Mouse (Mus musculus) forebrain, embryonic 12.5 days (tissue): Measurements from ENCODE around the gene Atp5d. TPM values are rescaled to one million over a fixed set of nuclear protein-coding genes. Genes with fewer than 3 reads are reported as not detected.
A peak's percentile ranks its signal among the peaks of the same experiment; 100 is the strongest.

ENCODE experiments used
- ATAC-seq: fragments of 200-750 bp; cut with Nextera tagmentation; 2 replicates; pipeline ENCODE4 v1.8.0; 2017; ENCODE audit warnings: moderate TSS enrichment; ENCODE audit not compliant: low FRiP score
- H3K27ac ChIP-seq: fragments of 300-500 bp; sonication (generic); 2 replicates; pipeline ENCODE4 v1.5.1; 2016; ENCODE audit warnings: mild to moderate bottlenecking
- H3K27me3 ChIP-seq: fragments of 300-500 bp; sonication (generic); 2 replicates; pipeline ENCODE4 v1.6.1; 2016; ENCODE audit warnings: mild to moderate bottlenecking
- H3K36me3 ChIP-seq: fragments of 300-500 bp; sonication (generic); replicated peaks from 2 replicates; pipeline ENCODE4 v1.6.1; 2016; ENCODE audit warnings: mild to moderate bottlenecking
- H3K4me1 ChIP-seq: fragments of 300-500 bp; sonication (generic); 2 replicates; pipeline ENCODE4 v1.6.1; 2016
- H3K4me2 ChIP-seq: fragments of 300-500 bp; sonication (generic); 2 replicates; pipeline ENCODE4 v1.6.1; 2016; ENCODE audit warnings: mild to moderate bottlenecking, moderate library complexity
- H3K4me3 ChIP-seq: fragments of 300-500 bp; sonication (generic); replicated peaks from 2 replicates; pipeline ENCODE4 v1.5.1; 2016; ENCODE audit warnings: mild to moderate bottlenecking
- H3K9ac ChIP-seq: fragments of 300-500 bp; sonication (generic); 2 replicates; pipeline ENCODE4 v1.6.1; 2016; ENCODE audit warnings: mild to moderate bottlenecking
- H3K9me3 ChIP-seq: fragments of 300-500 bp; sonication (generic); 2 replicates; pipeline ENCODE4 v1.6.1; 2016
- WGBS: fragments of 180-500 bp; shearing (Covaris S2); methylation state at CpG from one replicate; pipeline ENCODE4 v1.1.7; 2016; 5-methylcytosine and 5-hydroxymethylcytosine counted together
- polyA plus RNA-seq: library from polyadenylated mRNA; unstranded; fragments of >200 nt; fragmentation: Nextera tagmentation; extraction: Ambion mirVana; gene quantifications from 2 replicates; pipeline ENCODE4 v1.2.1, GENCODE M21; 2016

Atp5d gene
- polyA plus RNA-seq, 1 experiment from 2014 or later: 428 TPM

DNA sequence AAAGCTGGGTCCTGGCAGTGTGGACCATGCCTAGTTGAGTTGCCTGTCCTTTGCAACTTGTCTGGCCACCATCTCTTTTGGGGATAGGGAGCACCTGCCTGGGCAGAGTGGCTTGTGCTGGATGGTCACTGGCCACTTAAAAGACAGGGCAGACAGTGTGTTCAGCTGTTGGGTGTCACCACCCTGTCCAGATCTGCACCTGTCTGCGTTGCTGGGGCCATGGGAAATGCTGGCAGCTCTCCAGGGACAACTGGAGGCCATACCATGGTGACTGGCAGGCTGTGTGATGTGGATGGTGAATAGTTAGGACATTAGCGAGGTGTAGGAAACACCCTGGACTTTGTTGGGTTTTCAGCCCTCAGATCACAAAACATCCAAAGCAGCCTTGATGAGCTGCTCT lies 18.3 kb upstream of the Atp5d start:
- Histone ChIP-seq H3K27ac (no peak overlapping the region), H3K9ac (no peak overlapping the region; the same call in 1 of the 2 replicates), H3K9me3 (no peaks in the 10 kb centered on the region), H3K4me1 (peaks cover 43% of the 10 kb centered on the region), H3K36me3 (peaks cover 56% of the 10 kb centered on the region), H3K4me2 (no peak overlapping the region), H3K27me3 (no peaks in the 10 kb centered on the region), H3K4me3 (no peak overlapping the region)
- WGBS: 88% methylated on average over 2 of the region's 2 CpGs
- ATAC-seq: no peak

DNA sequence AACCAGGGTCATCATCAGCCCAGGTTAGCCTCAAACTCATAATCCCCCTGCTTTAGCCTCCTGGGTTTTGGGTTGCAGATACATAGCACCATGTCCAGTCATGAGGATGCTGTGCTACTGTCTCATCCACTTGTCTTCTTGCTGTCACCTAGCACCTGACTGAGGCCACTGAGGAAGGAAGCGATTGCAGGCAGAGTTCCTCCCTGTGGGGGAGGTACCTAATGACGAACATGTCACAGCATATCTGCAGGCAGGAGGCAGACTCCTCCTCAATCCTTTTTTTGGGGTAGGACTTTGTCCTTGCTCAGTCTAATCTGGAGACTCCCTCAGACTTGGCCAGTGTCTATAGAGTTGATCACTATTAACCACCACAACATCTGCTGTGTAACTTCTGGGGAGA lies 16.8 kb upstream of the Atp5d start:
- H3K9ac ChIP-seq: no peak overlapping the region
- no peaks in the 10 kb centered on the region for H3K27me3 ChIP-seq
- H3K4me1 ChIP-seq: peaks cover 40% of the 10 kb centered on the region
- H3K4me2 ChIP-seq: no peak overlapping the region
- H3K27ac ChIP-seq: no peak overlapping the region
- H3K9me3 ChIP-seq: no peaks in the 10 kb centered on the region
- peaks cover 71% of the 10 kb centered on the region for H3K36me3 ChIP-seq
- 95% methylated on average over 2 of the region's 2 CpGs for WGBS
- no peak overlapping the region for H3K4me3 ChIP-seq
- no peak for ATAC-seq

DNA sequence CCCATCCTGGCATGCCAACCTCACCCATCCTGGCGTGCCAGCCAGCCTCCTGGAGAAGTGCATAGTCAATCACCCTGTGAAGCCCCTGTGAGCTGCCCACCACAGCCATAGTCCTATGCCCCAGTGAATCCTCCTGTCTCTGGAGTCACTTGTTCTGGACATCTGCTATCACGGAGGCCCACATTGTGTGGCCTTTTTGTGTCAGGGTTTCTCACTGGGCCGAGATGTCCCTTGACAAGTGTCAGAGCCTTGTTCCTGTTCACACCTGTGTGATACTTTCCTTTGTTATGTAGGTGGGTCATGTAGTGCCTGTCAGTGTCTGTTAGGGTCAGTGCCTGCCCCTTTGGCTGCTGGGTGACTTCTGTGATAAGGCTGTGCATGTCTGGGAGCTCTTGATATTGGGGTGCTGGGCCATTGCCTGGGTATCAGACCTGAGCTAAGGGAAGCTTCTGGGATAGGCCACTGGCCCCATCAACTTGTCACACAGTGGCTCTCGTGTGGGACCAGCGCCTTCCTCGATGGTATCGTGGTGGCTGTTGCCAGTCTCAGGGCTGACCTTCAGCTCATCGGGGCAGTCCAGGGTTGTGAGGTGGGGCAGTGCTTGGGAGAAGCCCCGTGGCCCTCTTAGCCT lies 14.4 kb upstream of the Atp5d start:
- no peak; the same call in 1 of the 2 replicates for ATAC-seq
- H3K27ac ChIP-seq: no peak overlapping the region
- no peaks in the 10 kb centered on the region for H3K27me3 ChIP-seq
- no peak overlapping the region for H3K4me3 ChIP-seq
- H3K36me3 ChIP-seq: peaks cover 84% of the 10 kb centered on the region
- no peaks in the 10 kb centered on the region for H3K9me3 ChIP-seq
- no peak overlapping the region; the same call in 1 of the 2 replicates for H3K9ac ChIP-seq
- H3K4me2 ChIP-seq: no peak overlapping the region
- H3K4me1 ChIP-seq: peaks cover 16% of the 10 kb centered on the region
- WGBS: 96% methylated on average over 9 of the region's 9 CpGs

DNA sequence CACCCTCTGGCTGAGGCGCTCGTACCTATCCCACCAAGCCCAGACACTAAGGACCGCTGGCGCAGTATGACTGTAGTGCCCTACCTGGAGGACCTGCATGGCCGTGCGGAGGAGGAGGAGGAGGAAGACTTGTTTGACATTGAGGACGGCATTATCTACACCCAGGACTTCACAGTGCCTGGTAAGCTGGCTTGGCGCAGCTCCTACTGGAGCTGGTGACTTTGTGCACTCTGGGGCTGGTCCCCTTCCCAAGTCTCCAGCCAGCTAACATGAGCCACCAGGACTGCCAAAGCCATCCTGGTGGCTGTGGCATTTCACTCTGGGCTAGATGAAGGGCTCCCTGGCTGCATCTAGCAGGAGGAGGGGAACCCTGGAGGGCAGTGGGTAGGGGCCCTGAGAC lies 10.5 kb upstream of the Atp5d start:
- Histone ChIP-seq H3K4me3 (no peak overlapping the region), H3K9ac (no peak overlapping the region), H3K4me2 (no peak overlapping the region), H3K27me3 (peaks cover 30% of the 10 kb centered on the region), H3K4me1 (peaks cover 18% of the 10 kb centered on the region), H3K9me3 (no peaks in the 10 kb centered on the region), H3K27ac (no peak overlapping the region), H3K36me3 (peaks cover 97% of the 10 kb centered on the region)
- WGBS: 94% methylated on average over 8 of the region's 8 CpGs
- no peak for ATAC-seq

DNA sequence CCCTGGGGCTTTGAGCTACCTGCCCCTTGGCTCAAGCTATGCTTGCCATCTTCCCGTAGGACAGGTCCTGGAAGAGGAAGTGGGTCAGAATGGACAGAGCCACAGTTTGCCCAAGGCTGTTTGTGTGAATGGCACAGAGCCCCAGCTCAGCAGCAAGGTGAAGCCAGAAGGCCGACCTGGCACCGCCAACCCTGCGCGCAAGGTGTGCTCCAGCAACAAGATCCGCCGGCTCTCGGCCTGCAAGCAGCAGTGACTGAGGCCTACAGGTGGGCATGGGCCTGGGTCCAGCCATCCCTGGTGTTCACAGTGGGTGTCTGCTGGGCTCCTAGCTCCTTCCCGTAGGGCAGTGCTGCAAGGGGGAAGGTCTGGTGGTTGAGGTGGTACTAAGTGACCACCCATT lies 8.6 kb upstream of the Atp5d start:
- WGBS: 93% methylated on average over 9 of the region's 9 CpGs
- H3K4me3 ChIP-seq: no peak overlapping the region
- H3K36me3 ChIP-seq: peaks cover 97% of the 10 kb centered on the region

DNA sequence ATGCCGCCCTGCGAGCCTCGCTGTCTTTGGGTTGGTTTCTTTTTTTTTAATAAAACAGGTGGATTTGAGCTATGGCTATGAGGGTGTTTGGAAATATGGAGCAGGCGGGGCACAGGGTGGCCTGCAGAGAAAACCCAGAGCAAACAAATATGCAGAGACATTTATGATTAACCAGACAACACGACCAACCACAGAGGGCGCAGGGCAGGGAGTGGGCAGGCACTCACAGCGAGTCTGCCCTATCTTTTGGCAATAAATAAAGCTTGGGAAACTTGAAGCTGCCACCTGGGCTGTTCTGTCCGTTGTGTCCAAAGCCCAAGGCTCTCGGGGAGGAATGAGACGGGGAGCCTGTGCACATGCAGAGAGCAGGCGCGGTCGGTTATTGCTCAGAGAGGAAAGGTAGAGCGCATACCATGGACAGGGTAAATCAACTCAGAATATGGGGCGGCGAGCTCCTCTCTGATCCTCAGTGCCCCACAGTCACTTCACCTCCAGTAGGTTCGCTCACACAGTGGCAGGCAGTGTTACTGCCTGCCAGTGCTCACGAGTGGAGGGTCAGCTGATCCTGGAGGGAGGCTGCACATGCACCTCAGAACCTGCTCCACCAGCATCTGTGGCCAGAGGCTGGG lies 7.9 kb upstream of the Atp5d start:
- Histone ChIP-seq H3K4me1 (peaks cover 17% of the 10 kb centered on the region), H3K9ac (no peak overlapping the region), H3K27me3 (peaks cover 46% of the 10 kb centered on the region), H3K4me2 (no peak overlapping the region), H3K9me3 (no peaks in the 10 kb centered on the region), H3K27ac (no peak overlapping the region), H3K4me3 (no peak overlapping the region; the same call in 1 of the 2 replicates), H3K36me3 (peaks cover 95% of the 10 kb centered on the region)
- ATAC-seq: no peak; the same call in 1 of the 2 replicates
- 86% methylated on average over 18 of the region's 18 CpGs for WGBS

More for the DNA sequence above, 8.6 kb upstream of the Atp5d start:
- Histone ChIP-seq H3K27ac (no peak overlapping the region), H3K9me3 (no peaks in the 10 kb centered on the region), H3K27me3 (peaks cover 40% of the 10 kb centered on the region), H3K4me1 (peaks cover 17% of the 10 kb centered on the region), H3K4me2 (no peak overlapping the region), H3K9ac (no peak overlapping the region)
- ATAC-seq: no peak

DNA sequence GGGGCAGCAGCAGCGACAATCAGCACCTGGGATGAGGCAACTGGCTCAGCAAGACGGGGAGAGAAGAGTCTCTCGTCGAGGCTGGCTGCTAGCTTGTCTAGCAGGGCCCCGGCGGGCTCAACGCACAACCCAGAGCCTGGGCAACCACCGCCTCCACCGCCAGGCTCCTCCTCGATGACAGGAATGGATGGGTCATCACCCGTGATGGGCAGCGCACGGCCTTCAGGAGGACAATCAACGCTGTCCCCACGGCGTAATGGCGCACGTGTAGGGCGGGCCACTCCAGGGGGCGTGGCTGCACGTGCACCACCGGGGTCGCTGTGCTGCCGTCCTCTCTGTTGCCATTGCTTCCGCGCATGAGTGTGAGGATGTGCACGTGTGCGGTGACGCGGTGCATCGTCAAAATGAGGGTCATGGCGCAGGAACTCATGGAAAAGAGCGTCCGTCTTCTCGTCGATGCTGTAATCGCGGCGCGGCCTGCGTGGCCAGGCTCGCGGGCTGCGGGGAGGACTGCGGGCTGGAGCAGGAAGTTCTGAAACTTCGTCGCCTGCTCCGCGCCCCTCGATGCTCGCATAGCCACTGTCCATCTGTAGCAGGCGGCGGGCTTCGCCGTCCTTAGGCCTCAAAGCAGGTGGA lies 7.0 kb upstream of the Atp5d start:
- H3K27me3 ChIP-seq: peaks cover 56% of the 10 kb centered on the region
- H3K4me2 ChIP-seq: peak overlapping the region; percentile 40
- H3K27ac ChIP-seq: 0 out of 2 replicates have a peak overlapping the region, but pooled peaks have one; percentile 13
- peaks cover 21% of the 10 kb centered on the region for H3K4me1 ChIP-seq
- WGBS: 15% methylated on average over 55 of the region's 55 CpGs
- peaks cover 95% of the 10 kb centered on the region for H3K36me3 ChIP-seq
- no peaks in the 10 kb centered on the region for H3K9me3 ChIP-seq
- no peak overlapping the region for H3K9ac ChIP-seq
- peak; percentile 48 for ATAC-seq
- H3K4me3 ChIP-seq: peak overlapping the region; percentile 9; the same call in 1 of the 2 replicates

DNA sequence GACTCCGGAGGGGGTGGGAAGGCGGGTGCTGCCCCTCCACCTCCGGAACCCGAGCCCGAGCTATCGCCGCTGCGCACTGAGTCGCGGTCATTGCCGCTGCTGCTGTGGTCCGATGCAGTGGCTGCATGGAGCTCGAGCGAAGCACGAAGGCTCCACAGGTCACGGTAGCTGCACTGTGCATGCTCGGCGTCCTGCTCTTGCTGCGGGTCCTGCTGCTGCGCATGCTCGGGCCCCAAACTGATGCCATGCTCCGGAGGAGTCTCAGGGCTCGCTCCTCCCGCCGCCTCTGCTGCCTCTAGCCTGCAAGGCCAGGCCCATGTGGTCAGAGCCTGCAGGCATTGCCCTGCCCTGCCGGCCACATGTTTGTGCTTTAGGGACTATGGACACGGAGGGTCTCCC lies 6.5 kb upstream of the Atp5d start:
- Histone ChIP-seq H3K4me2 (peak overlapping the region; percentile 40), H3K27me3 (peaks cover 61% of the 10 kb centered on the region), H3K36me3 (peaks cover 91% of the 10 kb centered on the region), H3K4me1 (peaks cover 26% of the 10 kb centered on the region), H3K9ac (no peak overlapping the region), H3K9me3 (no peaks in the 10 kb centered on the region), H3K4me3 (peak overlapping the region; percentile 9; the same call in 1 of the 2 replicates), H3K27ac (no peak overlapping the region)
- ATAC-seq: no peak
- WGBS: 34% methylated on average over 27 of the region's 27 CpGs

DNA sequence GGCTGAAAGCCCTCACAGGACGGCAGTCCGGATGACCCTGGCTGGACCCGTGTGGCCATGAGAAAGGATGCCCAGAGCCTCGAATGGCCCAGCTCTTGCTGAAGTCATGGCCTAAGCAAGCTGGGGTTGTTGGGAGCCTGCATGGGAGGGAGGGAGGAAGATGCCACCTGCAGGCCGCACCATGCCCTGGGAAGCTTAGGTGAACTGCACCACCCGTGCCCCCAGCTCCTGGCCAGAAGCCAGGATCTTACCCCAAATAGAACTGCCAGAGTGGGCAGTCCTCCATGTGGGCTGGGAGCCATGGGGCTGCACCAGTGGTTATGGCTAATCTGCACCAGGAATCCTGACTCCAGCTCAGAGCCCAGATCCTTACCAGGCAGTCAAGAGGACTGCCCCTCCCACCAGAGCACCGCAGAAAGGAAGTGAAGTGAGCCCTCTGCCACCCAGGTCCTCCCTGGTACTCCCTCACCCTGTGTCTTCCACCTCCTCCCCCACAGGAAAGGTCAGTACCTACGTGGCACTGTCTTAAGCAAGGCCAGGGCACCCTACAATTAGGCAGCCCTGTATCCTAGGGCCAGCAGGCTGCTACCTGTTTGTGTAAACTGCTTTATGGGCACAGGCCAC lies 5.1 kb upstream of the Atp5d start:
- Histone ChIP-seq H3K9me3 (no peaks in the 10 kb centered on the region), H3K27me3 (peaks cover 74% of the 10 kb centered on the region), H3K4me1 (peaks cover 40% of the 10 kb centered on the region), H3K9ac (peak overlapping the region; percentile 25; the same call in 1 of the 2 replicates), H3K4me3 (no peak overlapping the region), H3K27ac (no peak overlapping the region), H3K4me2 (no peak overlapping the region), H3K36me3 (peaks cover 77% of the 10 kb centered on the region)
- ATAC-seq: no peak
- 79% methylated on average over 8 of the region's 8 CpGs for WGBS

DNA sequence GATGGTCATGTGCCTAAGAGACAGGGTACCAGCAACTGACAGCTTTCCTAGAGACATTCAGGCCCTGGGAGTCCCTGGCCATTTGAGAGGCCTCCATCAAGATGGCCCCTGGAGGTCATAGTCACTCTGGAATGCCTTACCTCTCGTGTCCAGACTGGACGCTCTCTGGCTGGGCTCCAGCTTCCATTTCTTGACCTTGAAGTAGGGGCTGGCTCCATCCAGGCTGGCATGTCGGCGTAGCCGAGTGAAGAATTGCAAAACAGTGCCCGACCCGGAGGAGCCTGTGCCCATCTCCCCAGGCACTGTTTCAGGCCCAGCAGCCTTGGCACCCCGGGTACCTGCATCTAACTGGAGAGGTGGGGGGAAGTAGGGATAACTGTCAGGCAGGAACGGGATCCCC lies 4.0 kb upstream of the Atp5d start:
- H3K27me3 ChIP-seq: peaks cover 74% of the 10 kb centered on the region
- H3K36me3 ChIP-seq: peaks cover 66% of the 10 kb centered on the region
- peaks cover 48% of the 10 kb centered on the region for H3K4me1 ChIP-seq
- 91% methylated on average over 9 of the region's 9 CpGs for WGBS
- H3K4me3 ChIP-seq: no peak overlapping the region
- no peaks in the 10 kb centered on the region for H3K9me3 ChIP-seq
- no peak overlapping the region for H3K27ac ChIP-seq
- ATAC-seq: no peak
- no peak overlapping the region for H3K9ac ChIP-seq
- H3K4me2 ChIP-seq: no peak overlapping the region

DNA sequence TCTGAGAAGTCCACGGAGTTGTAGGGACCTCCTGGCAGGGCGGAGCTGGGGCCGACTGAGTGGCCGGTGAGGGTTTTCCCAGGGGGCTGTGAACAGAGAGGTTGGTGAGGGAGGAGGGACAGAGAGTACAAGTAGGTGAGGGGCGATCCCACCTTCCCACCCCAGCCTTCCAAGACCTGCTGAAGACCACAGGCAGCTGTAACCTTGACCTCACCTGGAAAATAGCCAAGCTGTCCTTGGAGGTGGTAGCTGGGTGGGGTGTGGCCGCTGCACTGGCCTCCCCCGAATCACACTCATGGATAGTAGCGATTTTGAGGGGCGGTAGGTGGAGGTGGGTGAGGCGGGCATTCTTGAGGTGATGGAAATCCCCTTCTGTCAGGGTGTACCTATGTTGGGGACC lies 3.3 kb upstream of the Atp5d start:
- Histone ChIP-seq H3K4me3 (no peak overlapping the region), H3K9ac (no peak overlapping the region), H3K4me1 (peaks cover 51% of the 10 kb centered on the region), H3K9me3 (no peaks in the 10 kb centered on the region), H3K36me3 (peaks cover 59% of the 10 kb centered on the region), H3K27ac (no peak overlapping the region), H3K27me3 (peaks cover 75% of the 10 kb centered on the region), H3K4me2 (no peak overlapping the region)
- WGBS: 86% methylated on average over 10 of the region's 10 CpGs
- no peak for ATAC-seq

DNA sequence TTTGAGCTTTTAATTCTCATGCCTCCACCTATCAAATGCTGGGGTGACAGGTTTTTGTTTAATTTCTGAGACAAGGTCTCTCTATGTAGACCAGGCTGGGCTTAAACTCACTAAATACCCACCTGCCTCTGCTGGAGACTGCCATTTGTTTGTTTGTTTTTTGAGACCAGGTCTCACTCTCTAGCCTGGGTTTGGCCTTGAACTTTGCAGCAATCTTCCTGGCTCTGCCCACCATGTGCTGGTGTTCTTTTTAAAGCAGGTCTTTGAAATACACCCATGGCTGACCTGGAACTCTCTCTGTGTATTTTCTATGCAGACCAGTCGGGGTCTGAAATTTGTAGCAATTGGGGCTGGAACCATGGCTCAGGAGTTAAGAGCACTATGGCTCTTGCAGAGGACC lies 2.8 kb upstream of the Atp5d start:
- H3K27me3 ChIP-seq: peaks cover 71% of the 10 kb centered on the region
- ATAC-seq: no peak
- H3K4me2 ChIP-seq: no peak overlapping the region
- no peaks in the 10 kb centered on the region for H3K9me3 ChIP-seq
- H3K4me1 ChIP-seq: peaks cover 53% of the 10 kb centered on the region
- 84% methylated on average over 1 of the region's 1 CpGs for WGBS
- no peak overlapping the region for H3K27ac ChIP-seq
- H3K9ac ChIP-seq: no peak overlapping the region
- H3K4me3 ChIP-seq: no peak overlapping the region
- H3K36me3 ChIP-seq: peaks cover 54% of the 10 kb centered on the region
